Mouse (Mus musculus) hematopoietic stem cell, adult 5-6 weeks (primary cell): ENCODE data around the gene Usp29. TPM values are rescaled to one million over a fixed set of nuclear protein-coding genes. Genes with fewer than 3 reads are reported as not detected.

Experiments used
- ATAC-seq, 2 experiments: fragments of 125-278 bp in 1 of 2; replicated peaks in 1 of 2; 2 replicates each; pipeline ENCODE4 v1.8.0; 2016 to 2017; ENCODE audit warnings: inconsistent platforms in 2 of 2, mild to moderate bottlenecking in 2 of 2, moderate number of reproducible peaks in 2 of 2, low read depth in 1 of 2, moderate TSS enrichment in 1 of 2; ENCODE audit not compliant: low FRiP score in 2 of 2, poor library complexity in 2 of 2, severe bottlenecking in 2 of 2, insufficient read depth in 1 of 2, low TSS enrichment in 1 of 2
- total RNA-seq: library from RNA; stranded (forward); fragments of 172-1452, 232-1000 nt; gene quantifications from 2 replicates; pipeline ENCODE4 v1.2.3, GENCODE M21; 2017

The Usp29 gene
- total RNA-seq, 1 experiment from 2014 or later: 0.45 TPM

DNA sequence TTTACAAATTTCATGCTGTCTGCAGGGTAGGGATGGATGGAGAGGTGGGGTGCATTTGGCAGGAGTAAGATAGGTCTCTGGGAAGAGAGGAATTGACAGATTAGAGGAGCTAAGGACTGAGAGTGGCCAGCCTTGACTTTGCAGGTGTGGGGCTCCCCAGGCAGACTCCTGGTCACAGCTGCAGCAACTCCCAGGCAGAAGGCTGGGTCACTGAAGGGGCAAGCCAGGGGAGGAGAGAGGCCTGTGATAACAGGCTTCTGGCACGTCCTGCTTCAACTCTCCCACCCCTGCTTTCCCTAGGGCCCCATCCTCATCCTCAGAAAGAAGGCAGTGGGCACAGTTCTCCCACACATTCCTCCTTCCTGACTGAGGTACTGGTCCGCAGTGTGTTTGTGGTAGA, 67.0 kb downstream of the Usp29 start:
- no peak for ATAC-seq

DNA sequence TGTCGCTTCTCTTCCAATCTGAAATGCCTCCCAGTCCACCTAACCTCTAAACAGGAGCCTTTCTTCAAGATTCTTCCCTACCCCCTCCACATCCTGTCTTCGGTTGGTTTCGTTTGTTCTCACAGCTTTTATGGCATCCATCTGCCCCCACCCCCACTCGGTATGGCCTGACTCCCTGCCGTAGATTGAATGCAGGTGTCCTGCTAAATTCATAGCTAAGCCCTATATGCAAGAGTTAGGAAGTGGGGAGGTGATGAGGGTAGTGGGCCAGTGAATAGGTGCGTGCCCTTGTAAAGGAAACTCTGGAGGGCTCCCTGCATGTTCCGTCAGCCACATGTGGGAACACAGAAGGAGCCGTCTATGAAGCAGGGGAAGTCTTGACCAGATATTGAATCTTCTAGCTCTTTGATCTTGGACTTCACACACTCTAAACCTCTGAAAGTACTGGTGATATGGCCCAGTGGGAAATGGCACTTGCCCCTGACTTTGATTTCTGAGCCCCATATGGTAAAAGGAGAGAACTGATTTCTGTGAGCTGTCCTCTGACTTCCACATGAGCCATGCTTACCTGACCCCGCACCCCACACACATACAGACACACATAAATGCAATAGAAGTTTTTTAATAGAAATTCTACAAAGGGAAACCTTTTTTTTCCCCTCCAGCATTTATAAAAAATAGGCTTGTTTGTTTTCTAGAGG, 68.9 kb downstream of the Usp29 start:
- no peak for ATAC-seq

DNA sequence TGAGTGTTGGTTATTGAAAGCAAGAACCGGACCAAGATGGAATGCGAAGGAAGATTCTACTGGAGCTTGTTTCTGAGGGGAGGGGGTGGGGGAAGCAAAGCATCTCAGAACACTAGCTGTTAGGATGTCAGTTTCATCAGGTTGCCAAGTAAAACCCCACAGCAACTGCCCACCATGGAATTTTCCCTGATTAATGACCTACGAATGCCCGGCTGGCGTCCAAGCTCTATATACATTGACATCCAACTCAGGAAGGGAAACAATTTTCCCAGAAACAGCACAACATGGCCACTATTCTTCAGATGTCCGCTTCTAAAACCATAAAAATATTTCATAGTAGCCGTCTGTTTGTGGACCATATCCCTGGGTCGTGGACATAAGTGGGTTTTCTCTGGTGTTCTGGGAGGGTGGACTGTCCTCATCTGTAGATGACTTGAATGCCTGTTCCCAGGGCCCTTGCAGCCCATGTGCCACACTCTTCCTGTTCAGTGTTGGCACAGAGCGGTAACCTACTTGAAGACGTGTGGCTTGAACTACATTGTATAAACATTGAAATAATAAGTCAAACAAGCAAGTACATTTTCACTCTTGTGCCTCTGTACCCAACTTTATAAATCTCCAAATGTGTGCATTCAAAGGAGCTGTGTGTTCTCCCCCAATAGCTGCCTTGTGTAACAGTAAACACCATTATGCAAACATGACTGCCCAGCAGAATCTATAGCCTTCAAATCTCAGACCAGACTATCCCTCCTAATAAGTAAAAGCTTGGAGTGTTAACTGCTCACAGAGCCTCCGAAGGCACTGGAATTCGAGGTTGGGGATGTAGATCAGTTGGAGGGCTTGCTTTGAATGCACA, 70.4 kb downstream of the Usp29 start:
- no peak for ATAC-seq

DNA sequence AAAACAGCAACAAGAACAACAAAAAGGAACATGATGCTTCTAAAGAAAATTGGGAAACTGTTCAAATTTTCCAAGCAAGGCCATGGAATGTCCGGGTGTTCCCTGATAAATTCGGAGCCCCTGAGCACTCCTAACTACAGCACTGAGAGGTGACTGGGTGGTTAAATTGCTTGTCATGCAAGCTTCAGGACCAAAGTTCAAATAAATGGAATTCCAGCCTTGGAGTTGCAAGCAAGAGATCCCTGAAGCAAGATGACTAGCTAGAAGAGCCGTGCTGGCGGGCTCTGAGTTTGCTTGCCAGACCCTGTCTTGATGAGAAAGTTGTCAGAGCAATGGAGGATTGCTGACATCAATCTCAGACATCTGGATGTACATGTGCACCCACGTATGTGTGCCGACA, 71.3 kb downstream of the Usp29 start:
- ATAC-seq: no peak

DNA sequence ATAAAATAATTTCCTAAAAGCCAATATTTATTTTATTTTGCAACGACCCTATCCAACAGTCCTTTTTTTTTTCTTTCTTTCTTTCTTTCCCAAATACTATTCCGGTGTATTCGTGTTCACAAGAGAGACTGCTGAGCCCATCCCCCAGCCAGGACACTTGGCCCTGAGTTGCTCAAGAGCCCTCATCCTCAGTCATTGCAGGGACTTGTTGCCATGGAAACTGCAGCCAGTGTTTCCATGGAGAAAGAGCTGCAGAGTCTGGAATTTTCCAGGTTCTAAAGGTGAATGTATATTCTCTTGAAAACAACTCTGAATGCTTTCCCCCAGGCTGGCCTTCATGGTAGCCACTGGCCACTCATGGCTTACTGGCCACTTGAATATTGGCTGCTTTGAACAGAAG, 80.2 kb downstream of the Usp29 start:
- ATAC-seq: no peak

DNA sequence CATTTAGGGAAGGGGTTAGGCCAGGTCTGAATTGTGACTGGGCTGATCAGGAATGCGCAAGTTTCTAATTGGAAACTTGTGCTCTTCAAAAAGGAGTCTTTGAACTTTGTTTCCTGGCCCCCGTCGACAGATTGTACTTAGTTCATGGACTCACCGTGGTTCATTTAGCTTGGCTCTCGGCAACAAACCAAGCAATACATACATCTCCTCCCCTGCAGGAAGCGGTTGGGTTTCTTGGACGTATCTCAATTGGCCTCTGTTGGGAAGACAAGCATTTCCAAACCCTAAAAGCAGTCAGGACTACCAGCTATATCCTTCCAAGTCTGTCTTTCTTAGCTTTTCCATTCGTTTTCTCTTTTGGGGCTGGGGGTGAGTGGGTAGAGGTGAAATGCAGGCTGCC, 84.6 kb downstream of the Usp29 start:
- ATAC-seq: no peak

DNA sequence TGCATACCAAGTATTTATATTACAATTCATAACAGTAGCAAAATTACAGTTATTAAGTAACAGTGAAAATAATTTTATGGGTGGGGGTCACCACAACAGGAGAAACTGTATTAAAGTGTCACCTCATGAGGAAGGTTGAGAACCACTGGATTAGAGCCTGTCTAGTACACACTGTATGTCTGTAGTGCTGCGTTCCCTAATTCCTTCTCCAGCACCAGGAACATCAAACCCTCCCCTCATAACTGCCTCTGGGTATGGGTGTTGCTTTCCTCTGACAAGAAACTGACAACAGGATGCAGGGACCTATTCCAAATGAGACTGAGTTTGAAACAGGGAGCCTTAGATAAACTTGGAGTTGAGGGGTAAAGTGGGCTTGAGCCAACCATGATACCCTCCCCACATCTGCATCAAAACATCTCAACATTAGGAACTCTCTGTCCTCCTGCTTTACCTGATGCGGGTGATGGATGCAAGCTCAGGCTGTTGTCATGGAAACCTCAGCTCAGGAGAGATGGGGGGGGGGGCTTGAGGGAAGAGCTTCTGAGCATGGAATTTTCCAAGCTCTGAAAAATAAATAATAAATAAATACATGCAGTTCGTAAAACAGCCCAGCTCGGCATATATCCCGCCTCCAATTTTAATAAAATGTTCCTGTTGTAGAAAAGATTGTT, 86.5 kb downstream of the Usp29 start:
- no peak for ATAC-seq

DNA sequence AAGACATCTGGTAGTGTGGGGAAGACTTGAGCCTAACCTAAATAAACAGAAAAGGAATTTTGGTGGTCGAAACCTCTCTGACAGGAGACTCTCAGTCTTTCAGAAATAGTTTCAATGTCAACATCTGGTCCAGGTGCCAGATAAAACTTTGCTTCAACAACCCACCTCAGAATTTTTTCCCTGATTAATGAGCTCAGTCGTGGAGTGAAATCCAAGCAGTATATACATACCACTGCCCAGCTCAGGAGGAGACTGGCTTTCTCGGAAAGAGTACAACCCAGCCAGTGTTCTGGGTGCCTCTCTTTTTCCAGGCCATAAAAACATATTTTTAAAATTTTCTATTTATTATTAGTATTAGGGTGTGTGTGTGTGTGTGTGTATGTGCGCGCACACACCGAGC, 89.9 kb downstream of the Usp29 start:
- no peak for ATAC-seq

DNA sequence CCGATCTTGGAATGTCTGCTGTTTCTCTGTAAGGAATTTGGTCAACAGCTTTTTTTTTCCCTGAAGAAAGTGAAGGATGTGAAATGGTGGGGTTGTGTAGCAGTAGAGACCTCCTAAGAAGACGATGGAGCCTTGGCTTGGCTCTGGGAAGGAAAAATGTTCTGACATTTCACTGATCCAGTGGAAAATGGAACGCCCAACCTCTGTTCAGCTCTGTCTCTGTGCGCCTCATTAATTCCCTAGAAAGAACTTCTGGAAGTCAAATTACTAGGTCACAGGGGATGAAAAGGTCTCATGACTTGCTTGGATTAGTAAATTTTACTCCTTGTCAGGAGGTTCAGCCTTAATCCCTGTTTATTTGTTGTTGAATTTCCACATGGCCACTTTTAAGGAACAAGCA, 92.3 kb downstream of the Usp29 start:
- ATAC-seq: no peak

DNA sequence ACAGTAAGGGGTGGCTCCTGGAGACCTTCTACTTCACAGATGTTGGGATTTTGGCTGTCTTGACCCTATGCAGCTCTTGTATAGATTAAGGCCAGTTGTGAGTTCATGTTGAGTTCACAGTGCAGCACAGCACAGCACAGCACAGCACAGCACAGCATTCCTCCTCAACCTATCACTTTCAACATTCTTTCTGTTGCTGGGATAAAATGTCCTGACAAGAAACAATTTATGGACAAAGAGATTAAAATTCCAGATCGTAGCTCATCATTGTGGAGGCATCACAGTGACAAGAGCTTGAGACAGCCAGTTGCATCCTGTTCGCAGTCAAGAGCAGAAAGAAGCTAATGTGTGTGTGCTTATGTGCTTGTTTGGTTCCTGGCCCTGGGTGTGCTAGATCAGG, 93.3 kb downstream of the Usp29 start:
- no peak for ATAC-seq

DNA sequence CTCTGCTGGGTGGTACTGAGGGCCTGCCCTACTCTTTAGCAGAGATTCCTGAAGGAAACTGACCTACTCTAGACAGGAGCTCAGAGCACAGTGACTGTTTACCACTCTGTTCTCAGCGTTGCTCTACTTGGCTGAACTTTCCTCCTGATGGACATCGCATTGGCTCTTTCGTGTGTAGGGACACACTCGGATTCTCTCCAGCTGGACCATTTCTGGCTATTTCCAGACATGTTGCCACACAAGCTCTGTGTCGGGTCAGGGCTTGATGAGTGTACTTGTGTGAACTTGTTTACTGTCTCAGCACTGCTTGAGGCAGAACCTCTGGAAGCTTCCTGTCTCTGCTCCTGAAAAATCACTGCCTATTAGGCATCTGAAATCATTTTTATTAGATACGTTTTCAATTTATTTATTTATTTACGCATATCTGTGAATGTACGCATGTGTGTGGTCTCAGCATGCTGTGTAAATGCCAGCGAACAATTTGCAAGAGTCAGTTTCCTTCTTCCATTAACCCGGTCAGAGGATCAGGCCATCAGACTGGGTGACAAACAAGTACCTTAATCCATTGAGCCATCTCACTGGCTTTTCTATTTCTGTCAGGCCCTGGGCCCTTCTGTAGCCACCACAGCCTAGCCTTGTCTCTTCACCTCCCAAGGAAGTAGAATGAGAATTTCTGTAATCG, 95.7 kb downstream of the Usp29 start:
- no peak for ATAC-seq

DNA sequence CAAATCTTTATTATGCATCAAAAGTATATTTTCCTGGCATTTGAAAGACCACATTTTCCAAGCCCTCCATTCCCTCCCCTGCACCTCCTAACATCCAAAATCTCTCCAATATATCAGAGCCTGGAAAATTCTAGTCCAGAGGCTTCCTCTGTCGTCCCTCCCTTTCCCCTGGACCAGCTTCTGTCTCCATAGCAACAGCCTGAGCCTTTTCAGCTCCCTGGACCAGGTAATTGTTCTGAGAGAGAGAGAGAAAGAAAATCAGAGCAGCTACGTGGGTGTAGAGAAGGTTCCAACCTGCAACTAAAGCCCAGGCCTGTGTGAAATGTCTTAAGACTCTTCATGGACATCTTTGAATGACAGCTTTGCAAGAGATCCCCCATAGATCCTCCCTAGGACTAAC, 98.8 kb downstream of the Usp29 start:
- no peak for ATAC-seq

DNA sequence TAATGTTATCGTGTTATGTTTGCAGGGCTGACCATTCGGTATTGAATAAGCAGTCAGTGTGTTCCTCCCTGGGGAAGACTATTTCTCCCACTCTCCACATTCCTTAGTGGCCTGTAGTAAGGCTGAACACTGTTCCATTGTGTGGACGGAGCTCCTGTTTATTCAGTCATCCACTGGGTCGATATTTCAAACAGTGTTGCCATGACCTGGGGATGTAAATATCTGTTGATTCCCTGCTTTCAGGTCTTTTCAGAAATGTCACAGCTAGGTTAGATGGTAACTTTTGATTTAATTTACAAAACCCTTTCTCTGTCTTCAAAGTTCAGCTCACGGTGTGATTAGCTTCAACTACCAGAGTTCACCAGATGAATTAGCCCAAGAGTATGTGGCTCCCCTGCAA, 104.6 kb downstream of the Usp29 start:
- ATAC-seq: no peak

DNA sequence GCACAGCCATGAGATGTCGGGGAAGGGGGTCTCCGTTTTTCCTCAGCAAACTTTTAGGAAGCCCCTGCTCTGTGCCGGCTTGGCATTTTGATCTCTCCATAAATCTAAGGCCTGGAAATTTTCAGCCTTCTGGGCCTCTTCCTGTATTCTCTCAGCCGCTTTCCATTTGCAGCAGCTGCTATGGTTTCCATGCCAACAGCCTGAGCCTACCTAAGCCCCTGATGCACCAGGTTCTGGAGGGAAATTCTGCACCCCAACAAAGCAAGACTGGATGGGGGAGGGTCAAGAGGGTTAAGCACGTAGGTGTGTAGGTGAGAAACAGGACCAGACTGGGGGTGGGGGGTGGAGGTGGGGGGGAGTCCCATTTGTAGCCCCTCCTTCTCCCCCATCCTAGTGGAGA, 105.0 kb downstream of the Usp29 start:
- ATAC-seq: no peak

DNA sequence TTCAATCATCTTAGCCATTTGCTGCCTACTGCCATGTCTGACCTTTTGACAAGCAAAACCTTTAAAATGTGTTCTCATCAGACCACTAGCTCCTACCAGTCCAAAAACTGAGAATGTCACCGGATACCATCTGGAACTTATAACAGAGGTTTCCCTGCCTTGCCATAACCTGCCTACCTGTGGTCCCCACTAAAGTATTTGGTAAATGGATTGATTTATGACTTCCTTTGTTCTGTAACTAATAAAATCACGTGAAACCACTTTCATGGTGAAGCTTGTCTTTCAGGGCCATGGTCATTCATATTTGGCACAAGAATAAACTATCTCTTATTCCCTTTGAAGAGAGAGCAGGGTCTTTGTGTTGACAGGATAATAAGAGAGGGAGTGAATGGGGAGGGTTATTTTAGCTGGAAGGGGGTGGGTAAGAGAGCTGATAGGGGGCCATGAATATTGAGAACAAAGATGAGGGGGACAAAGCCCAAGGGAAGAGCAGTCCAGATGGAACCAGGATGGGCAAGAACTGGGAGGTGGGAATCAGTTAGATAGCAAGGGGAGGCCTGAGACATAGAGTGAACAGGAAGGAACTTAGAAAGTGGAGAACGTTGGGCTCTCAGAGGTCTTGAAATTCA, 107.0 kb downstream of the Usp29 start:
- no peak for ATAC-seq

DNA sequence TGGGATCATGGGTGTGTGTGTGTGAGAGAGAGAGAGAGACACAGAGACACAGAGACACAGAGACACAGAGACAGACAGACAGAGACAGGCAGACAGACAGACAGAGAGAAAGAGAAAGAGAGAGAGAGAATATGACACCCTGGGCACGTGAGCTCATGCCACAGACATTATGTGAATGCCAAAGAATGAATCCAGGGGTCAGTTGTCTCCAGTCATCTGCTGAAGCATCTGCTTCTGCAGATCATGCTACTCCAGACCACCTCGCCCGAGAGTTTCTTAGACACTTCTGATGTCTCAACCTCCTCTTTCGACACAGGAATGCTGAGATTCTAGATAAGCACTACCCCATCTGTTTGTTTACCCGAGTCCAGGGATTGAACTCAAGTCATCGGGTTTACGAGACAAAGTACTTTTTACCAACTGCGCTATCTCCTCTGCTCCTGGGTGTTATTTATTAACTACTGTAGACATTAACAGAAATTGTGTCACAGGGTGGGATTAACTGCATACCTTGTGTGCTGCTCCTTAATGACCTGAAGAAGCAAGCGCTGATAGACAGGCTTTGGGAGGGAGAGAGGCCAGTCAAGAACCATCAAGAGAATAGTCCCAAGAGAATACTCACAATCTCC, 107.7 kb downstream of the Usp29 start:
- ATAC-seq: no peak

DNA sequence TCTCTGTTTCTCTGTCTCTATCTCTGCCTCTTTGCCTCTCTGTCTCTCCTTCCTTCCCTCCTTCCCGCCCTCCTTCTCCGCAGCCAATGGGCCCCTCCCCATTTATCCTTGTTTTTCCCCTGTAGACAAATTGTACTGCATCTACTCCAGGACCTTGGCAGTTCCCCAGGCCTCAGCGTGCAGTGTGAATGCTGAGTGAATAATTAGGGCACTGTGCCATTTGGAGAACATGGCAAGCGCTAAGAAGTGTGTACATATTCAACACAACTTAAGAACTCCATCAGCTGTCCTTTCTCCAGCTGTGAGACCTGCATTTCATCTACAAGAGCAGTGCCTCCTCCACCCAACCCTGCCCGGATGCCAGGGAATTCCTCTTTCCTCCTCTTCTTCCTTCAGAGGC, 110.5 kb downstream of the Usp29 start:
- ATAC-seq: no peak
